Mouse (Mus musculus) embryonic fibroblast, embryonic 13.5 days (primary cell): ENCODE measurements at regions not wholly inside any gene's neighbourhood (a gene's known extent, or its start where the extent isn't known, plus 50 kb on each side); places are given as distances from the start of the nearest gene placed in this dataset.

ENCODE experiments used
- H3K27ac ChIP-seq: 2 replicates; pipeline ENCODE4 v1.5.1; 2012; ENCODE audit warnings: low read length, control low read depth, inconsistent platforms; ENCODE audit not compliant: insufficient read depth
- H3K4me1 ChIP-seq: 2 replicates; pipeline ENCODE4 v1.6.1; 2011; ENCODE audit warnings: low read length; ENCODE audit not compliant: control insufficient read depth, insufficient read depth
- H3K4me3 ChIP-seq: 2 replicates; pipeline ENCODE4 v1.5.1; 2011; ENCODE audit warnings: mild to moderate bottlenecking, control low read depth, low read length; ENCODE audit not compliant: insufficient read depth
- CTCF ChIP-seq: IDR thresholded peaks from 2 replicates; pipeline ENCODE4 v1.5.1; 2011; ENCODE audit warnings: mild to moderate bottlenecking, control low read depth, low read length, moderate library complexity, borderline replicate concordance; ENCODE audit not compliant: insufficient read depth
- POLR2A ChIP-seq: IDR thresholded peaks from 2 replicates; pipeline ENCODE4 v1.6.1; 2011; ENCODE audit warnings: low read depth, mild to moderate bottlenecking, control low read depth, low read length, moderate library complexity

GRCm38 (mm10) chr13:83079291-83079690, 424.5 kb upstream of the Mef2c start:
- Histone ChIP-seq H3K27ac (no peak overlapping the region), H3K4me1 (no peaks in the 10 kb centered on the region), H3K4me3 (no peak overlapping the region)
- no peak for TF ChIP-seq CTCF
- no peak for TF ChIP-seq POLR2A

- H3K4me1 ChIP-seq, result no peaks in the 10 kb centered on the region
- H3K27ac ChIP-seq, result no peak overlapping the region
- TF ChIP-seq POLR2A (no peak), CTCF (no peak)
- H3K4me3 ChIP-seq, result no peak overlapping the region
These were observed 418.9 kb upstream of the Mef2c start for GRCm38 (mm10) chr13:83084948-83085347.

GRCm38 (mm10) chr13:83099908-83100307, 403.9 kb upstream of the Mef2c start:
- H3K4me1 ChIP-seq, result no peaks in the 10 kb centered on the region
- no peak overlapping the region for H3K4me3 ChIP-seq
- no peak overlapping the region for H3K27ac ChIP-seq
- no peak for TF ChIP-seq CTCF
- TF ChIP-seq POLR2A, result no peak

DNA sequence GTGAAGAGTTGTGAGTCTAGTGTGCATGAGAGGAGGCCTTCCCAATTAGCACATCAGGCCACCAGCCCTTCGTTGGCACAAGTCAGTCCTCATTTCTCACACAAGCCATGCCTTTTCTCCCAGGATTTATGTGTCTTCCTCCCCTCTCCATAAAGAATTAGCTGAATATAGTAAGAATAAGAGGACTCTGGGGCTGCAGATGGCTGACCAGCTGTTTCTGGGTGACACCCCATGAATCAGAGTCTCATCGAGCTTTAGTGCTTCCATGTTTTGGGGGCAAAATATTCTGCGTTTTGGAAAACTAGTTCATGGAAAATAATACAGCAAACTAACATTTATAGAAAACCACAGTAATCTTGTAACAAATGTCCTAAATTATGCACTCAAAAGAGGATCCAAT, 393.2 kb upstream of the Mef2c start:
- TF ChIP-seq POLR2A (no peak), CTCF (no peak)
- Histone ChIP-seq H3K27ac (no peak overlapping the region), H3K4me1 (no peaks in the 10 kb centered on the region), H3K4me3 (no peak overlapping the region)

GRCm38 (mm10) chr13:83111503-83111902, 392.3 kb upstream of the Mef2c start:
- TF ChIP-seq CTCF, result no peak
- TF ChIP-seq POLR2A, result no peak
- Histone ChIP-seq H3K4me1 (no peaks in the 10 kb centered on the region), H3K4me3 (no peak overlapping the region), H3K27ac (no peak overlapping the region)

GRCm38 (mm10) chr13:83112323-83112722, 391.5 kb upstream of the Mef2c start:
- Histone ChIP-seq H3K27ac (no peak overlapping the region), H3K4me1 (no peaks in the 10 kb centered on the region), H3K4me3 (no peak overlapping the region)
- TF ChIP-seq POLR2A, result no peak
- no peak for TF ChIP-seq CTCF

- no peak for TF ChIP-seq CTCF
- no peak for TF ChIP-seq POLR2A
- H3K4me3 ChIP-seq, result no peak overlapping the region
These were observed 391.1 kb upstream of the Mef2c start for GRCm38 (mm10) chr13:83112741-83113140.

GRCm38 (mm10) chr13:83113808-83114207, 390.0 kb upstream of the Mef2c start:
- Histone ChIP-seq H3K4me1 (no peaks in the 10 kb centered on the region), H3K27ac (no peak overlapping the region), H3K4me3 (no peak overlapping the region)
- TF ChIP-seq CTCF, result no peak
- no peak for TF ChIP-seq POLR2A

More at GRCm38 (mm10) chr13:83112741-83113140, 391.1 kb upstream of the Mef2c start:
- no peak overlapping the region for H3K27ac ChIP-seq
- no peaks in the 10 kb centered on the region for H3K4me1 ChIP-seq

- H3K27ac ChIP-seq, result no peak overlapping the region
- no peak for TF ChIP-seq CTCF
- no peak for TF ChIP-seq POLR2A
These were observed 389.4 kb upstream of the Mef2c start for GRCm38 (mm10) chr13:83114401-83114800.

DNA sequence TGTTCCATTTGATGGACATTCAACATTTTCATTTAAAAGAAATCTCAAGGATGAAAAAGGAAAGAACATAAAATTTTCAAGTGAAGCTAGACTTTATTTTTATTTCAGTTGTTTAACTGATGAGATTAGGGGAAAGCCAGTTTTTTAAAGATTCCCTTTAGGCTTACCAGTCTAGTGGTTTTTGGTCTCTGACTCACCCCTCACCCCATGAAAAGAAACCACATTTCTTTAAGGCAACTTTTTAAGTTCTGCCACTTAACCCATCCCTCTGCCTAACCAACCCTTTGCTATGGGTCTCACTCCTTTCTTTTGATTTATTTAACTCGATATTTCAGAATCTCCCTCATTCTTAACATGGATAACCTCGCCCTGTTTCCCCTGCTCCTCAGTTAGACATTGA, 388.1 kb upstream of the Mef2c start:
- Histone ChIP-seq H3K4me3 (no peak overlapping the region), H3K27ac (no peak overlapping the region), H3K4me1 (no peaks in the 10 kb centered on the region)
- TF ChIP-seq CTCF (no peak), POLR2A (no peak)

More at GRCm38 (mm10) chr13:83114401-83114800, 389.4 kb upstream of the Mef2c start:
- Histone ChIP-seq H3K4me3 (no peak overlapping the region), H3K4me1 (no peaks in the 10 kb centered on the region)

- Histone ChIP-seq H3K27ac (no peak overlapping the region), H3K4me3 (no peak overlapping the region), H3K4me1 (no peaks in the 10 kb centered on the region)
- no peak for TF ChIP-seq CTCF
- no peak for TF ChIP-seq POLR2A
These were observed 383.5 kb upstream of the Mef2c start for GRCm38 (mm10) chr13:83120343-83120742.
